Mouse (Mus musculus): ENCODE data around the gene Rnf167. TPM values are rescaled to one million over a fixed set of nuclear protein-coding genes. Genes with fewer than 3 reads are reported as not detected.

Rnf167 gene
- polyA plus RNA-seq (2012; ENCODE audit: insufficient read depth, insufficient read length, missing spikeins) = 44.0 and 52.3 TPM in 2 replicates

GRCm38 (mm10) chr11:70646691-70647650 is at the start of gene Rnf167, which contains the start of gene Slc25a11:
Gene Rnf167 (plus strand): TSS chr11:70647235.
Gene Slc25a11 (minus strand): TSS chr11:70647479.
- H3K4me3 ChIP-seq (ENCODE audit: insufficient read depth, low read depth, low read length) = peak within 1 kb of the TSS; percentile 97
- peaks cover 8% of the 10 kb centered on the region for H3K4me1 ChIP-seq (ENCODE audit: control insufficient read depth, insufficient read depth, insufficient read length, low read length)
- peak within 1 kb of the TSS; percentile 97 for H3K27ac ChIP-seq (replicated peaks; ENCODE audit: low read depth, low read length)

GRCm38 (mm10) chr11:70597301-70597700 is 49.7 kb upstream of the Rnf167 start:
- peaks cover 34% of the 10 kb centered on the region for H3K4me1 ChIP-seq (ENCODE audit: control insufficient read depth, insufficient read depth, insufficient read length, low read length)
- H3K27ac ChIP-seq (replicated peaks; ENCODE audit: low read depth, low read length) = no peak overlapping the region; the same call in 1 of the 2 replicates
- H3K4me3 ChIP-seq (ENCODE audit: insufficient read depth, low read depth, low read length) = no peak overlapping the region

- Histone ChIP-seq H3K4me3 (ENCODE audit: insufficient read depth, low read depth, low read length) (no peak overlapping the region), H3K4me1 (ENCODE audit: control insufficient read depth, insufficient read depth, insufficient read length, low read length) (peaks cover 33% of the 10 kb centered on the region), H3K27ac (replicated peaks; ENCODE audit: low read depth, low read length) (no peak overlapping the region)
Measured at GRCm38 (mm10) chr11:70598451-70598953, 48.5 kb upstream of the Rnf167 start.

GRCm38 (mm10) chr11:70605024-70605566 is 41.9 kb upstream of the Rnf167 start:
- no peaks in the 10 kb centered on the region for H3K4me1 ChIP-seq (ENCODE audit: control insufficient read depth, insufficient read depth, insufficient read length, low read length)
- H3K4me3 ChIP-seq (ENCODE audit: insufficient read depth, low read depth, low read length) = no peak overlapping the region
- no peak overlapping the region for H3K27ac ChIP-seq (replicated peaks; ENCODE audit: low read depth, low read length)

GRCm38 (mm10) chr11:70606717-70607116 is 40.3 kb upstream of the Rnf167 start:
- no peaks in the 10 kb centered on the region for H3K4me1 ChIP-seq (ENCODE audit: control insufficient read depth, insufficient read depth, insufficient read length, low read length)
- H3K27ac ChIP-seq (replicated peaks; ENCODE audit: low read depth, low read length) = no peak overlapping the region
- no peak overlapping the region for H3K4me3 ChIP-seq (ENCODE audit: insufficient read depth, low read depth, low read length)

GRCm38 (mm10) chr11:70607611-70608010 is 39.4 kb upstream of the Rnf167 start:
- no peaks in the 10 kb centered on the region for H3K4me1 ChIP-seq (ENCODE audit: control insufficient read depth, insufficient read depth, insufficient read length, low read length)
- H3K4me3 ChIP-seq (ENCODE audit: insufficient read depth, low read depth, low read length) = no peak overlapping the region
- no peak overlapping the region for H3K27ac ChIP-seq (replicated peaks; ENCODE audit: low read depth, low read length)

- no peak overlapping the region for H3K27ac ChIP-seq (replicated peaks; ENCODE audit: low read depth, low read length)
- H3K4me3 ChIP-seq (ENCODE audit: insufficient read depth, low read depth, low read length) = no peak overlapping the region
- no peaks in the 10 kb centered on the region for H3K4me1 ChIP-seq (ENCODE audit: control insufficient read depth, insufficient read depth, insufficient read length, low read length)
Measured at GRCm38 (mm10) chr11:70608381-70609066, 38.5 kb upstream of the Rnf167 start.

- Histone ChIP-seq H3K27ac (replicated peaks; ENCODE audit: low read depth, low read length) (no peak overlapping the region), H3K4me1 (ENCODE audit: control insufficient read depth, insufficient read depth, insufficient read length, low read length) (no peaks in the 10 kb centered on the region), H3K4me3 (ENCODE audit: insufficient read depth, low read depth, low read length) (no peak overlapping the region)
Measured at GRCm38 (mm10) chr11:70610752-70611151, 36.3 kb upstream of the Rnf167 start.

GRCm38 (mm10) chr11:70612505-70612904 is 34.5 kb upstream of the Rnf167 start:
- H3K27ac ChIP-seq (replicated peaks; ENCODE audit: low read depth, low read length) = no peak overlapping the region
- no peaks in the 10 kb centered on the region for H3K4me1 ChIP-seq (ENCODE audit: control insufficient read depth, insufficient read depth, insufficient read length, low read length)
- H3K4me3 ChIP-seq (ENCODE audit: insufficient read depth, low read depth, low read length) = no peak overlapping the region

GRCm38 (mm10) chr11:70615074-70615473 is 32.0 kb upstream of the Rnf167 start:
- H3K4me1 ChIP-seq (ENCODE audit: control insufficient read depth, insufficient read depth, insufficient read length, low read length) = no peaks in the 10 kb centered on the region
- peak overlapping the region; percentile 56 for H3K4me3 ChIP-seq (ENCODE audit: insufficient read depth, low read depth, low read length)
- no peak overlapping the region for H3K27ac ChIP-seq (replicated peaks; ENCODE audit: low read depth, low read length)

GRCm38 (mm10) chr11:70615516-70616093 is 31.4 kb upstream of the Rnf167 start, which contains the start of gene 4930544D05Rik:
Gene 4930544D05Rik (plus strand): TSS chr11:70615848.
- Histone ChIP-seq H3K27ac (replicated peaks; ENCODE audit: low read depth, low read length) (no peak within 1 kb of the TSS), H3K4me3 (ENCODE audit: insufficient read depth, low read depth, low read length) (peak within 1 kb of the TSS; percentile 56)

GRCm38 (mm10) chr11:70619101-70619500 is 27.9 kb upstream of the Rnf167 start, which contains the start of gene Chrne:
Gene Chrne (minus strand): TSS chr11:70619216.
- Histone ChIP-seq H3K4me1 (ENCODE audit: control insufficient read depth, insufficient read depth, insufficient read length, low read length) (no peaks in the 10 kb centered on the region), H3K4me3 (ENCODE audit: insufficient read depth, low read depth, low read length) (no peak within 1 kb of the TSS), H3K27ac (replicated peaks; ENCODE audit: low read depth, low read length) (no peak within 1 kb of the TSS)

More at GRCm38 (mm10) chr11:70615516-70616093, 31.4 kb upstream of the Rnf167 start, which contains the start of gene 4930544D05Rik:
- no peaks in the 10 kb centered on the region for H3K4me1 ChIP-seq (ENCODE audit: control insufficient read depth, insufficient read depth, insufficient read length, low read length)

GRCm38 (mm10) chr11:70621972-70622814 is 24.8 kb upstream of the Rnf167 start:
- H3K4me3 ChIP-seq (ENCODE audit: insufficient read depth, low read depth, low read length) = no peak overlapping the region
- no peak overlapping the region for H3K27ac ChIP-seq (replicated peaks; ENCODE audit: low read depth, low read length)

More at GRCm38 (mm10) chr11:70621972-70622814, 24.8 kb upstream of the Rnf167 start:
- no peaks in the 10 kb centered on the region for H3K4me1 ChIP-seq (ENCODE audit: control insufficient read depth, insufficient read depth, insufficient read length, low read length)

Data from brown adipose tissue, adult 24 weeks (tissue).